Mouse (Mus musculus): Measurements from ENCODE around the gene Slc29a1.

DNA sequence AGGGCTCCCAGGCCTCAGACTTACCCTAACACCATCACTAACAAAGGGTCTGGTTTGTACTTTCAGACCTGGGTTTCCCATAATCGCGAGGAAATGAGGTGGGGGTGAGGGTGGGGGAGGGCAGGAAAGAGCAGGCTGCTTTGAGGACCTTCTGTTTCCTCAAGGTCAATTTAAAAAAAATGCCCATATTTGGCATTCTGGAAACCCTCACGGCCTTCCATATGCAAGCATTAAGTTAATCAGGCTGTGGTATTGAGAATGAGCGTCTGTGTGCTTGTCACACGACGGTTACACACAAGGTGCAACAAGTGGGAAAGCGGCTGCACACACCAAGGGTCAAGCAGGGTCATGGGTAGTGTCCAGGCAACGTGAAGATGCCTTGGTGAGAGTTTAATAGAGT is 12.6 kb upstream of the Slc29a1 start:
- no peak for TF ChIP-seq POLR2A (IDR thresholded peaks at IDR 0.05; ENCODE audit: insufficient read depth, low read depth, low read length)
- TF ChIP-seq CTCF (IDR thresholded peaks at IDR 0.05; ENCODE audit: insufficient read depth, low read depth, low read length): no peak
